Mouse (Mus musculus) lung, embryonic 14.5 days (tissue): Measurements from ENCODE around the gene Clic4. TPM values are rescaled to one million over a fixed set of nuclear protein-coding genes. Genes with fewer than 3 reads are reported as not detected.
"Not testable (repeated sequence)": the region's sequence is repeated elsewhere in the genome, so short reads cannot be mapped to it uniquely, and the experiment has no call there.

Experiments used
- ATAC-seq: fragments of 200-750 bp; cut with Nextera tagmentation; 2 replicates; pipeline ENCODE4 v1.8.0; 2017; ENCODE audit warnings: mild to moderate bottlenecking, moderate TSS enrichment, moderate library complexity; ENCODE audit not compliant: insufficient read depth
- DNase-seq: peaks from one replicate; pipeline ENCODE4 v3.0.0-alpha.2; 2015
- H3K27ac ChIP-seq: fragments of 300-500 bp; sonication (generic); 2 replicates; pipeline ENCODE4 v1.5.1; 2014; ENCODE audit warnings: low read depth, mild to moderate bottlenecking, moderate library complexity
- H3K27me3 ChIP-seq: fragments of 300-500 bp; sonication (generic); 2 replicates; pipeline ENCODE4 v1.6.1; 2014; ENCODE audit warnings: low read length, control low read depth; ENCODE audit not compliant: insufficient read depth
- H3K36me3 ChIP-seq: fragments of 300-500 bp; sonication (generic); 2 replicates; pipeline ENCODE4 v1.6.1; 2014; ENCODE audit warnings: control low read depth; ENCODE audit not compliant: insufficient read depth
- H3K4me1 ChIP-seq: fragments of 300-500 bp; sonication (generic); 2 replicates; pipeline ENCODE4 v1.6.1; 2014; ENCODE audit warnings: antibody characterized with exemption, control low read depth; ENCODE audit not compliant: insufficient read depth
- H3K4me2 ChIP-seq: fragments of 300-500 bp; sonication (generic); 2 replicates; pipeline ENCODE4 v1.6.1; 2014; ENCODE audit warnings: mild to moderate bottlenecking
- H3K4me3 ChIP-seq: fragments of 300-500 bp; sonication (generic); 2 replicates; pipeline ENCODE4 v1.5.1; 2014; ENCODE audit warnings: low read depth, low read length
- H3K9ac ChIP-seq: fragments of 300-500 bp; sonication (generic); 2 replicates; pipeline ENCODE4 v1.6.1; 2014
- H3K9me3 ChIP-seq: fragments of 300-500 bp; sonication (generic); 2 replicates; pipeline ENCODE4 v1.6.1; 2016; ENCODE audit warnings: low read depth, low read length, control low read depth
- CTCF ChIP-seq: IDR thresholded peaks from 2 replicates; pipeline ENCODE4 v1.5.1; 2016; ENCODE audit warnings: antibody characterized with exemption, low read depth
- WGBS: fragments of 180-500 bp; shearing (Covaris S2); extraction: QIAGEN DNeasy Blood & Tissue Kit; methylation state at CpG from one replicate; pipeline ENCODE4 v1.1.7; 2014; 5-methylcytosine and 5-hydroxymethylcytosine counted together
- polyA plus RNA-seq: library from polyadenylated mRNA; unstranded; fragments of >200 nt; fragmentation: Nextera tagmentation; extraction: Ambion mirVana; gene quantifications from 2 replicates; pipeline ENCODE4 v1.2.1, GENCODE M21; 2014

The Clic4 gene
- polyA plus RNA-seq, 1 experiment from 2014 or later = 133 TPM

- DNase-seq (no peak), ATAC-seq (no peak)
- Histone ChIP-seq H3K9ac (no peak overlapping the region), H3K27ac (no peak overlapping the region), H3K4me2 (no peak overlapping the region), H3K9me3 (no peaks in the 10 kb centered on the region), H3K4me3 (no peak overlapping the region), H3K27me3 (no peaks in the 10 kb centered on the region), H3K4me1 (peaks cover 20% of the 10 kb centered on the region), H3K36me3 (no peaks in the 10 kb centered on the region)
- TF ChIP-seq CTCF = peak; percentile 23; the same call in 1 of the 2 replicates
- 83% methylated on average over 7 of the region's 7 CpGs for WGBS
Observed at GRCm38 (mm10) chr4:135283875-135284274, 11.3 kb upstream of the Clic4 start.

DNA sequence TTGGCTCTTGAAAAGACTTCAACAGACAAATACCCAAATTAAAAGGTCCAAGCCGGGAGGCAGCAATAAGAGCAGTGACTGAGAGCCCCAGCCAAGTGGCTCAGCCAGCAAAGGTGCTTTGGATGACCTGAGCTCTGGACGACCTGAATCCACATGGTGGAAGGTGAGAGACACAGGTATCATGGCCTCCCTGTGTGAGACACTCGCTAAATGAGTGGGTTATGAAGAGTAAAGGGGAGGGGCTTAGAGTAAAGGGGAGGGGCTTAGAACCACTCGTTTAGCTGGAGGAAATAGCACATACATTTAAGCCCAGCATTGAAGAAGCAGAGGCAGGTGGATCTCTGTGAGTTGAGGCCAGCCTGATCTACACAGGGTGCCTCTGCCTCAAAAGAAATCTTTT is 10.8 kb upstream of the Clic4 start:
- DNase-seq = no peak
- Histone ChIP-seq H3K4me1 (peaks cover 20% of the 10 kb centered on the region), H3K4me2 (no peak overlapping the region), H3K27ac (no peak overlapping the region), H3K36me3 (no peaks in the 10 kb centered on the region), H3K9me3 (no peaks in the 10 kb centered on the region), H3K4me3 (no peak overlapping the region), H3K27me3 (no peaks in the 10 kb centered on the region), H3K9ac (no peak overlapping the region)
- 68% methylated on average over 4 of the region's 4 CpGs for WGBS
- TF ChIP-seq CTCF = no peak
- ATAC-seq = no peak

DNA sequence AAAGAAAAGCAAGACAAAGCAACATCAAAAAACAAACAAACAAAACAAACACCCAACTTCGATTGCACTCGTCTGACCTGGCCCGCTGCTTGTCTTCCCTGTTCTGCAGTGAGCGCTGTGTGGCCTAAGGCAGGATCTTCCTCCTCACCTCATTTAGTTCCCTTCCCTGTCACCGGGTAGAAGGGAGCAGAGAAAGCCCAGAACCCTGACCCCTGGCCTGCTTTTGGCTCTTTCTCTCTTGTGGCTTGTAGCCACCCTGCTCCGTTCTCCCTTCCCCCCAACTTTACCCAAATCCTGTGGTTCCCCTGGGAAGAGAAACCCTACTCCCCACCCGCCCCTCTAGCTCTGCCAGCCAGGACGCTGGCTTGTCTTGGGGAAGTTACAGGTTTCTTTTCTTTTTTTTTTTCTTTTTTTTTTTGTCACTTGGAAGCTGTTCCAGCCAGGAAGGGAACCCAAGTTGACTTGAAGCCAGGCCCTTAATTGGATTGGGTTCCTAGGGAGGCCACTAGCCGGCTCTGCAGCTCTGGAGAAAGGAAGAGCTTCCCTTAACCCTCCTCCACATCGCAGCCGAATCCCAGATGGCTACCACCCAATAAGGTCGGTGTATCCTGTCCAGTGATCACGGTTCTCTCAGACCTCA is 10.2 kb upstream of the Clic4 start:
- ATAC-seq = no peak
- H3K4me1 ChIP-seq = peaks cover 20% of the 10 kb centered on the region
- DNase-seq = peak; percentile 46
- no peaks in the 10 kb centered on the region for H3K9me3 ChIP-seq
- H3K27me3 ChIP-seq = no peaks in the 10 kb centered on the region
- H3K27ac ChIP-seq = no peak overlapping the region
- WGBS = 45% methylated on average over 13 of the region's 13 CpGs
- no peak overlapping the region for H3K4me2 ChIP-seq
- H3K36me3 ChIP-seq = no peaks in the 10 kb centered on the region
- no peak for TF ChIP-seq CTCF
- no peak overlapping the region for H3K4me3 ChIP-seq
- H3K9ac ChIP-seq = no peak overlapping the region

- ATAC-seq, H3K27ac ChIP-seq, H3K9me3 ChIP-seq, H3K27me3 ChIP-seq, H3K4me2 ChIP-seq, H3K36me3 ChIP-seq, H3K4me3 ChIP-seq, H3K9ac ChIP-seq, DNase-seq, H3K4me1 ChIP-seq: not testable (repeated sequence)
- 69% methylated on average over 2 of the region's 2 CpGs for WGBS
Observed at GRCm38 (mm10) chr4:135280016-135280415, 7.4 kb upstream of the Clic4 start.

- Histone ChIP-seq H3K27ac (no peak overlapping the region), H3K27me3 (0 out of 2 replicates have a peak, but pooled peaks cover 2% of the 10 kb centered on the region), H3K9ac (no peak overlapping the region), H3K4me3 (no peak overlapping the region), H3K4me1 (peaks cover 6% of the 10 kb centered on the region), H3K4me2 (no peak overlapping the region), H3K9me3 (no peaks in the 10 kb centered on the region), H3K36me3 (no peaks in the 10 kb centered on the region)
- ATAC-seq (no peak), DNase-seq (no peak)
- 52% methylated on average over 4 of the region's 4 CpGs for WGBS
- no peak for TF ChIP-seq CTCF
Observed at GRCm38 (mm10) chr4:135276681-135277379, 4.2 kb upstream of the Clic4 start.

- Histone ChIP-seq H3K4me2 (no peak overlapping the region), H3K27ac (no peak overlapping the region), H3K9me3 (no peaks in the 10 kb centered on the region), H3K9ac (no peak overlapping the region), H3K4me3 (no peak overlapping the region), H3K4me1 (peaks cover 16% of the 10 kb centered on the region), H3K36me3 (no peaks in the 10 kb centered on the region), H3K27me3 (0 out of 2 replicates have a peak, but pooled peaks cover 2% of the 10 kb centered on the region)
- WGBS = 73% methylated on average over 7 of the region's 7 CpGs
- TF ChIP-seq CTCF = no peak
- ATAC-seq (no peak), DNase-seq (no peak)
Observed at GRCm38 (mm10) chr4:135274761-135275160, 2.1 kb upstream of the Clic4 start.

DNA sequence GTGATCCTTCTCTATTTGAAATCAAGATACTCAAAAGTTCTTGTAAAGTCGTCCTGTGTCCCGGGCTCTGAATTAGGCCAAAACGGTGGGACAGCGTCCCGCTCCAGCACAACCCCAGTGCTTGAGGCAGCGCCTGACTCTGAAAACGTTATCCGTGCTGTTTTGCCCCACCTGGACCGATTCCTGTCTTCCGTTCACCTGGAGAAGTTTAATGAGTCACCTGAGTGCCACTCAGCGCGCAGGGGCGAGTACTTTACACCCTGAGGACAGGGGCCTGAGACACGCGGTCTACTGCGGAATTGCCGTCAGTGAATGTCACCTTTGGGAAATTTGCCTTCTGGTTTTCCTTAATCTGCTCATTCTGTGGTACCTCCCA is 681 bp upstream of the Clic4 start:
- no peaks in the 10 kb centered on the region for H3K9me3 ChIP-seq
- H3K27ac ChIP-seq = peak overlapping the region; percentile 72
- H3K4me2 ChIP-seq = peak overlapping the region; percentile 71
- peak overlapping the region; percentile 90 for H3K4me3 ChIP-seq
- no peaks in the 10 kb centered on the region for H3K36me3 ChIP-seq
- H3K9ac ChIP-seq = peak overlapping the region; percentile 58
- no peak for DNase-seq
- peak; percentile 3; the same call in 1 of the 2 replicates for ATAC-seq
- H3K27me3 ChIP-seq = 0 out of 2 replicates have a peak, but pooled peaks cover 2% of the 10 kb centered on the region
- WGBS = 4% methylated on average over 17 of the region's 17 CpGs
- no peak for TF ChIP-seq CTCF
- H3K4me1 ChIP-seq = peaks cover 18% of the 10 kb centered on the region
